Mouse (Mus musculus) ES-E14 (cell line): ENCODE data around the gene AW011738. TPM values are rescaled to one million over a fixed set of nuclear protein-coding genes. Genes with fewer than 3 reads are reported as not detected.

Experiments used
- DNase-seq: peaks from one replicate; pipeline ENCODE4 v3.0.0-alpha.2; 2013; ENCODE audit warnings: low read depth, low spot score
- H3K27ac ChIP-seq: 2 replicates; pipeline ENCODE4 v1.5.1; 2012; ENCODE audit warnings: low read depth, mild to moderate bottlenecking, low read length, moderate library complexity, mixed read lengths; ENCODE audit not compliant: poor library complexity, insufficient read depth, severe bottlenecking
- H3K36me3 ChIP-seq: 2 replicates; pipeline ENCODE4 v1.6.1; 2012; ENCODE audit warnings: mild to moderate bottlenecking, low read length, moderate library complexity, mixed read lengths; ENCODE audit not compliant: control insufficient read depth, poor library complexity, insufficient read depth, severe bottlenecking
- H3K4me1 ChIP-seq, 2 experiments: fragments of 150-350 bp in 1 of 2; sonication (generic) in 1 of 2; 2 replicates each; pipeline ENCODE4 v1.6.1; 2012; ENCODE audit warnings: low read length in 2 of 2, mild to moderate bottlenecking in 1 of 2, mixed read lengths in 1 of 2; ENCODE audit not compliant: control insufficient read depth in 2 of 2, insufficient read depth in 2 of 2, poor library complexity in 1 of 2
- H3K4me3 ChIP-seq, 2 experiments: fragments of 150-350 bp in 1 of 2; sonication (generic) in 1 of 2; 2 replicates each; pipeline ENCODE4 v1.5.1; 2012; ENCODE audit warnings: low read length in 2 of 2, low read depth in 1 of 2, mild to moderate bottlenecking in 1 of 2, mixed read lengths in 1 of 2; ENCODE audit not compliant: insufficient read depth in 1 of 2, poor library complexity in 1 of 2, severe bottlenecking in 1 of 2
- H3K9ac ChIP-seq: 2 replicates; pipeline ENCODE4 v1.6.1; 2012; ENCODE audit warnings: low read depth, mild to moderate bottlenecking, low read length, mixed read lengths; ENCODE audit not compliant: poor library complexity, insufficient read depth, severe bottlenecking
- H3K9me3 ChIP-seq: fragments of 150-350 bp; sonication (generic); 2 replicates; pipeline ENCODE4 v1.6.1; 2012; ENCODE audit warnings: low read depth, mild to moderate bottlenecking, low read length; ENCODE audit not compliant: control insufficient read depth, insufficient read depth
- CHD2 ChIP-seq: IDR thresholded peaks from 2 replicates; pipeline ENCODE4 v1.6.1; 2014; ENCODE audit warnings: mild to moderate bottlenecking, low read depth, low read length, inconsistent platforms
- HCFC1 ChIP-seq: IDR thresholded peaks from 2 replicates; pipeline ENCODE4 v1.6.1; 2012; ENCODE audit warnings: low read length, inconsistent platforms, borderline replicate concordance; ENCODE audit not compliant: insufficient read depth
- MAFK ChIP-seq: IDR thresholded peaks from 2 replicates; pipeline ENCODE4 v1.6.1; 2014; ENCODE audit warnings: mild to moderate bottlenecking, low read depth, low read length, inconsistent platforms; ENCODE audit not compliant: insufficient read depth
- ZC3H11A ChIP-seq: IDR thresholded peaks from 2 replicates; pipeline ENCODE4 v1.6.1; 2012; ENCODE audit warnings: low read depth, mild to moderate bottlenecking, inconsistent platforms, low read length, borderline replicate concordance
- ZNF384 ChIP-seq: IDR thresholded peaks from 2 replicates; pipeline ENCODE4 v1.6.1; 2012; ENCODE audit warnings: low read depth, low read length, inconsistent platforms
- in situ Hi-C, 2 experiments: fragments of 600-800 bp; cut with MboI; formaldehyde crosslinking; loops; one replicate each; pipeline ENCODE4 v1.15.1; 2025; ENCODE audit warnings: low sequenced_read_pairs in 2 of 2, inconsistent platforms in 1 of 2; ENCODE audit not compliant: unreplicated experiment in 2 of 2
- total RNA-seq: library from RNA; depleted of rRNA; stranded (reverse); fragments of 300-350 nt; gene quantifications from 2 replicates; pipeline ENCODE4 v1.2.3, GENCODE M21; 2012

The AW011738 gene
- total RNA-seq, 1 experiment, result 0.27 TPM

DNA sequence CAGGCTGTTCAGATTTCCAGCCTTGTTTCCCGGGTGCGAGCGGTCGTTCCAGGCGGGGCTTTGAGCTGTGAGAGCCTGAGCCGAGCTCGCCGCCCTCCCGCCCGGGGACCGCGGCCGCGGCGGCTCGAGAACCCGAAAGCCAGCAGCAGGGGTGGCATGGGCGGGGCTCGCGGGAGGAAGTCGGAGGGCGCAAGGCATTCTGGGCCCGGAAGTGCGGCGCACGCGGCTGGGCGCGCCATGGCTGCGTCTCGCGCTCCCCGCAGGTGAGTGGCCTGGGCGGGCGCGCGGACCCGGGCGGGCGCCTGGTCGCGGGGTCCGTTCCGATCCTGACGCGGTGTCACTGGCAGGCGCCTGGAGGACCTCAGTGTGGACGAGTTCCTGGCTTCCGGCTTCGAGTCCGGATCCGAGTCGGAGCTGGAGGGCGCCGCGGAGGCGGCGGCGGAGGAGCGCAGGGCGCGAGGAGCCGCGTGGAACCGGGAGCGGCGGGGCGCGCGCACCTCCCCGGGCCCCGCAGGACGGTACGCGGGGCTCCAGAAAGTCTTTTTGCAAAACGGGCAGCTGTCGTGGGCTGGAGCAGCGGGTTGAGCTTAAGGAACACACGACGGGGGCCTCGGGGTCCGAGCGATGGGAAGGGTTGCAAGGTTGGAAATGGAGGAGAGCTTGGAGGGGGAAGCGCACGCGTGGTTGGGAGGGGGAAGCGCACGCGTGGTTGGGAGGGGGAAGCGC is 32.9 kb downstream of the AW011738 start, which contains the start of gene Noc2l:
Gene Noc2l (plus strand): TSS at position 203 of the 726 bp plus-strand sequence.
- peak; percentile 72; the same call in 1 of the 2 replicates for TF ChIP-seq HCFC1
- TF ChIP-seq MAFK, result no peak
- peak within 1 kb of the TSS; percentile 98 for H3K4me3 ChIP-seq
- in situ Hi-C loops, result no loop called here
- H3K4me1 ChIP-seq, result peaks cover 0 to 11% of the 10 kb centered on the region in 2 experiments; a peak in 1 of 4 replicates
- H3K36me3 ChIP-seq, result peaks cover 54% of the 10 kb centered on the region
- H3K9ac ChIP-seq, result peak within 1 kb of the TSS; percentile 99
- peaks cover 2% of the 10 kb centered on the region; the same call in 1 of the 2 replicates for H3K9me3 ChIP-seq
- peak; percentile 80 for DNase-seq
- peak within 1 kb of the TSS; percentile 79 for H3K27ac ChIP-seq

DNA sequence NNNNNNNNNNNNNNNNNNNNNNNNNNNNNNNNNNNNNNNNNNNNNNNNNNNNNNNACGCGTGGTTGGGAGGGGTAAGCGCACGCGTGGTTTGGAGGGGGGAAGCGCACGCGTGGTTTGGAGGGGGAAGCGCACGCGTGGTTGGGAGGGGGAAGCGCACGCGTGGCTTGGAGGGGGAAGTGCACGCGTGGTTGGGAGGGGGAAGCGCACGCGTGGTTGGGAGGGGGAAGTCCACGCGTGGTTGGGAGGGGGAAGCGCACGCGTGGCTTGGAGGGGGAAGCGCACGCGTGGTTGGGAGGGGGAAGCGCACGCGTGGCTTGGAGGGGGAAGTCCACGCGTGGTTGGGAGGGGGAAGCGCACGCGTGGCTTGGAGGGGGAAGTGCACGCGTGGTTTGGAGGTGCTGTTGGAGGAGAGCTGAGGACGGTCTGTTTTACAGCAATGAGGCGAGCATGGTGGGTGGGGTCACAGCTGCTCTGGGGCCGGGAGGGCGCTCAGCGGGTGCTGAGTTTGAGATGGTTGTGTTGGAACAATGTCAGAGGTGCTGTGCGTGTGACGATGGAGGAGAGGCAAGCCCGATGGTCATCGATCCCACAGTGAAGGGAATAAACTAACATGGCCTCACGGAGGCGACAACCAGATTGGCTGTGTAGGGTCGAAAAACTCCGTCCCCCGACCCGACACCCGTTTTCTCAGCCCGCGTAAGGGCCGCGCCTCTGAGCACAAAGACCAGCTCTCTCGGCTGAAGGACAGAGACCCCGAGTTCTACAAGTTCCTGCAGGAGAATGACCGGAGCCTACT is 33.7 kb downstream of the AW011738 start:
- peaks cover 3% of the 10 kb centered on the region; the same call in 1 of the 2 replicates for H3K9me3 ChIP-seq
- H3K4me3 ChIP-seq, result peak overlapping the region; percentile 86 to 98
- peak overlapping the region; percentile 75 for H3K9ac ChIP-seq
- in situ Hi-C loops, result no loop called here
- peaks cover 0 to 11% of the 10 kb centered on the region in 2 experiments; a peak in 1 of 4 replicates for H3K4me1 ChIP-seq
- H3K27ac ChIP-seq, result no peak overlapping the region
- no peak for TF ChIP-seq ZNF384
- TF ChIP-seq HCFC1, result no peak
- no peak for TF ChIP-seq CHD2
- TF ChIP-seq ZC3H11A, result no peak
- TF ChIP-seq MAFK, result no peak
- peaks cover 55% of the 10 kb centered on the region for H3K36me3 ChIP-seq
- DNase-seq, result no peak

DNA sequence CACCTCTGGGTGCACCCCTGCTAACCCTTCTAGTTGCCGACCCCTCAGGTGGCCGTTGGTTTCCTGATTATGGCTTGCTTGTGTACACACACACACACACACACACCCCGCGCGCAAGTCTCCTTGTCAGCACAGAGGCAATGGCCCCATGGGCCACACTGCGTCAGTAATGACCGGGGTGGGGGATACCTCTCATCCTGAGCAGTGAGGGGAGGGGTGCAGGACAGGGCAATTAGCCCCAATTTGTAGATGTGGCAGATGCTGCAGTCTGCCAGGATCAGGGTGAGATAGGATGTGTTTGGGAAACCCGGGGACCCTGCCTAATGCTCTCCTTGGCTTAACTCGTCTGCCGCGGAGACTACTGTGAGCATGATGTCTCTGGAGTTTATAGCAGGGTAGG is 46.5 kb downstream of the AW011738 start:
- in situ Hi-C loops, result no loop called here
- peaks cover 17% of the 10 kb centered on the region for H3K9me3 ChIP-seq
- H3K36me3 ChIP-seq, result peaks cover 46% of the 10 kb centered on the region
- H3K4me1 ChIP-seq, result peaks cover 0 to 5% of the 10 kb centered on the region in 2 experiments; a peak in 1 of 4 replicates
- no peak overlapping the region for H3K4me3 ChIP-seq
- no peak overlapping the region for H3K27ac ChIP-seq
- no peak for DNase-seq
- TF ChIP-seq CHD2 (no peak), MAFK (no peak), ZC3H11A (no peak), HCFC1 (no peak), ZNF384 (no peak)
- no peak overlapping the region for H3K9ac ChIP-seq

DNA sequence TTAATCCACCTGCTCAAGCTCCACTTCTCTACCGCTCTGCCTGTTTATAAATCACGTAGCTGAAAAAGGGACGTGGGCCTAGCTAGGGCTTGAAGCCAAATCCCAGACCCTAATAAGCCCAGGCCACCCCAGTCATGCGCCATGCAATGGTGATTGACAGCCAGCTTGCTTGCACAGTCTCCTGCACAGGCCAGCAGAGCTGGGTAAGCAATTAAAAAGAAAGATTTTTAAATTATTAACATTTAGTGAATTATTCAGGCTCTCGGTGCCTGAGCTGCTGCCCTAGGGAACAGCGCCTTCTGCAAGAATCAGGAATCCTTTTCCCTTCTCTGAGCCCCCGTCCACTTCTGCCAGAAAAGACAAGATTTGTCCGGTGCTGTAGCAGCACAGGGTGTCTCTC is 48.0 kb downstream of the AW011738 start:
- H3K9me3 ChIP-seq, result peaks cover 9% of the 10 kb centered on the region
- no peak overlapping the region for H3K4me3 ChIP-seq
- H3K9ac ChIP-seq, result no peak overlapping the region
- no peak for DNase-seq
- in situ Hi-C loops, result no loop called here
- H3K36me3 ChIP-seq, result peaks cover 32% of the 10 kb centered on the region
- TF ChIP-seq ZNF384 (no peak), ZC3H11A (no peak), CHD2 (no peak), HCFC1 (no peak), MAFK (no peak)
- peaks cover 0 to 5% of the 10 kb centered on the region in 2 experiments; a peak in 1 of 4 replicates for H3K4me1 ChIP-seq
- no peak overlapping the region for H3K27ac ChIP-seq
